Comparison of ENCODE assay signal across 23 mouse cellular contexts in the genomic region with DNA sequence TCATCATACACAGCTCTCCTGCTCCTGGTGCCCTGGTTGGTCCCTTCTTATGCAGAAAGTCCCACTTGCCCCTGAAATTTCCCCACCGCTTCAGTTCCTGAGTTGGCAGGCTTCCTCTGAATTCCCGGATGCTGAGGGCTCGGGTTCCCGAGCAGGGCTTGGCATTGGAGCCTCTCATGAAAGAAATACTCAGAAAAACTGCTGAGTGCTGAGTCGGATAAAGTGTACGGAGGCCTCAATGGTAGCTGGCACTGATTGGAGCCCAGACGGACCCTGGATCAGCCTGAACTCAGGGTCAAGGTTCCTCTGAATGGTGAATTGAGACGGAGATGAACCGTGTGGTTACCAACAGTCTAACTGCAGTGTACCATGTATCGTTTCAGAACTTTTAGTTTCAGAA. TPM values are rescaled to one million over a fixed set of nuclear protein-coding genes. Genes with fewer than 3 reads are reported as not detected.
DNase-seq lines count a peak whose midpoint lies in the region; ATAC-seq and TF ChIP-seq lines count a peak whose summit lies in the region.
"Had no signal": no experiment of that assay in that cellular context is flagged by ENCODE, and none has a peak within 500 bp of the region (broad histone marks: within the 10 kb centered on the region; RNA-seq: fewer than 3 reads in every experiment).

No protein-coding gene starts in this region.

- no peaks in the 10 kb centered on the region for H3K9me3 ChIP-seq in liver, postnatal 0 days (ENCODE audit: low read length)
- no peaks in the 10 kb centered on the region for H3K9me3 ChIP-seq in embryonic facial prominence, embryonic 15.5 days (replicated peaks)
- no peaks in the 10 kb centered on the region for H3K9me3 ChIP-seq in midbrain, embryonic 15.5 days
- H3K9me3 ChIP-seq: heart, embryonic 13.5 days; hindbrain, embryonic 15.5 days; intestine, embryonic 15.5 days; liver, embryonic 12.5 days; midbrain, embryonic 13.5 days had no signal

- H3K36me3 ChIP-seq in liver, postnatal 0 days (replicated peaks; ENCODE audit: insufficient read depth, low read length) = no peaks in the 10 kb centered on the region
- H3K36me3 ChIP-seq in embryonic facial prominence, embryonic 15.5 days = no peaks in the 10 kb centered on the region
- no peaks in the 10 kb centered on the region for H3K36me3 ChIP-seq in midbrain, embryonic 15.5 days (replicated peaks)
- H3K36me3 ChIP-seq: heart, embryonic 13.5 days; hindbrain, embryonic 15.5 days; intestine, embryonic 15.5 days; liver, embryonic 12.5 days; midbrain, embryonic 13.5 days had no signal

- peak; percentile 16 to 23 for DNase-seq in gastrocnemius, adult 8-10 months (ENCODE audit: low spot score in 2 of 2)
- no peak for DNase-seq in gastrocnemius, postnatal 36 days
- DNase-seq in liver, postnatal 0 days = no peak
- DNase-seq in liver = no peak
- peak; percentile 41 for DNase-seq in kidney, postnatal 14 days
- no peak for DNase-seq in left cerebral cortex, adult 2 months (ENCODE audit: extremely low spot score in 1 of 2, low spot score in 2 of 2)
- DNase-seq: adrenal gland, adult 8-10 months; cerebellum, adult 11-12 months; cerebellum, postnatal 36 days; heart, postnatal 36 days; layer of hippocampus, postnatal 36 days; thymus, postnatal 36 days had no signal

- no peaks in the 10 kb centered on the region for H3K27me3 ChIP-seq in liver, postnatal 0 days (ENCODE audit: insufficient read depth, low read length)
- no peaks in the 10 kb centered on the region for H3K27me3 ChIP-seq in embryonic facial prominence, embryonic 15.5 days
- no peaks in the 10 kb centered on the region for H3K27me3 ChIP-seq in midbrain, embryonic 15.5 days (replicated peaks)
- H3K27me3 ChIP-seq: heart, embryonic 13.5 days; hindbrain, embryonic 15.5 days; intestine, embryonic 15.5 days; midbrain, embryonic 13.5 days had no signal

- TF ChIP-seq EP300 in liver, postnatal 0 days (IDR thresholded peaks at IDR 0.05; ENCODE audit: low read depth) = no peak

- no peak for ATAC-seq in liver, postnatal 0 days
- no peak for ATAC-seq in embryonic facial prominence, embryonic 15.5 days (ENCODE audit: insufficient number of reproducible peaks, low FRiP score, low TSS enrichment, low read depth)
- ATAC-seq in midbrain, embryonic 15.5 days (replicated peaks) = no peak
- ATAC-seq: forebrain, embryonic 14.5 days; intestine, embryonic 15.5 days; liver, embryonic 12.5 days; midbrain, embryonic 13.5 days had no signal

- peak overlapping the region; percentile 65; the same call in 1 of the 2 replicates for H3K27ac ChIP-seq in liver, postnatal 0 days (ENCODE audit: low read depth)
- H3K27ac ChIP-seq in embryonic facial prominence, embryonic 15.5 days (replicated peaks) = peak overlapping the region; percentile 58
- H3K27ac ChIP-seq in midbrain, embryonic 15.5 days = no peak overlapping the region
- no peak overlapping the region for H3K27ac ChIP-seq in left cerebral cortex, adult 2 months
- H3K27ac ChIP-seq: heart, embryonic 13.5 days; hindbrain, embryonic 15.5 days; intestine, embryonic 15.5 days; layer of hippocampus, adult 2 months; liver, embryonic 12.5 days; midbrain, embryonic 13.5 days had no signal

- no peak for TF ChIP-seq CTCF in liver, postnatal 0 days (IDR thresholded peaks at IDR 0.05; ENCODE audit: low read depth)
- no peak for TF ChIP-seq CTCF in left cerebral cortex, adult 2 months (IDR thresholded peaks at IDR 0.05)

- H3K4me2 ChIP-seq in liver, postnatal 0 days (ENCODE audit: low read depth, low read length) = no peak overlapping the region
- 0 out of 2 replicates have a peak overlapping the region, but pooled peaks have one; percentile 4 for H3K4me2 ChIP-seq in embryonic facial prominence, embryonic 15.5 days (replicated peaks)
- no peak overlapping the region for H3K4me2 ChIP-seq in midbrain, embryonic 15.5 days
- H3K4me2 ChIP-seq: heart, embryonic 13.5 days; hindbrain, embryonic 15.5 days; intestine, embryonic 15.5 days; liver, embryonic 12.5 days; midbrain, embryonic 13.5 days had no signal

- intact Hi-C loops in gastrocnemius, postnatal 36 days (cut with DNase I) = no loop called here
- intact Hi-C loops in left cerebral cortex, adult 2 months (cut with DNase I) = no loop called here

- peaks cover 15% of the 10 kb centered on the region for H3K4me1 ChIP-seq in liver, postnatal 0 days (ENCODE audit: insufficient read depth)
- peaks cover 9% of the 10 kb centered on the region; the same call in 1 of the 2 replicates for H3K4me1 ChIP-seq in embryonic facial prominence, embryonic 15.5 days
- no peaks in the 10 kb centered on the region for H3K4me1 ChIP-seq in midbrain, embryonic 15.5 days
- H3K4me1 ChIP-seq: hindbrain, embryonic 15.5 days; intestine, embryonic 15.5 days; midbrain, embryonic 13.5 days had no signal

- H3K4me3 ChIP-seq in liver, postnatal 0 days (ENCODE audit: low read depth, low read length) = no peak overlapping the region
- H3K4me3 ChIP-seq in embryonic facial prominence, embryonic 15.5 days (replicated peaks) = no peak overlapping the region
- H3K4me3 ChIP-seq in midbrain, embryonic 15.5 days = no peak overlapping the region
- no peak overlapping the region for H3K4me3 ChIP-seq in left cerebral cortex, adult 2 months
- H3K4me3 ChIP-seq: erythroblast, embryonic 14.5 days; heart, embryonic 13.5 days; hindbrain, embryonic 15.5 days; intestine, embryonic 15.5 days; layer of hippocampus, adult 2 months; liver, embryonic 12.5 days; midbrain, embryonic 13.5 days had no signal

- H3K9ac ChIP-seq in liver, postnatal 0 days (replicated peaks) = no peak overlapping the region; the same call in 1 of the 2 replicates
- H3K9ac ChIP-seq in embryonic facial prominence, embryonic 15.5 days = no peak overlapping the region
- no peak overlapping the region for H3K9ac ChIP-seq in midbrain, embryonic 15.5 days
- H3K9ac ChIP-seq: heart, embryonic 13.5 days; hindbrain, embryonic 15.5 days; intestine, embryonic 15.5 days; liver, embryonic 12.5 days; midbrain, embryonic 13.5 days had no signal

- WGBS in liver, postnatal 0 days (ENCODE audit: insufficient replicate concordance) = 65% methylated on average over 10 of the region's 10 CpGs
- 52% methylated on average over 10 of the region's 10 CpGs for WGBS in embryonic facial prominence, embryonic 15.5 days
- 88% methylated on average over 10 of the region's 10 CpGs for WGBS in midbrain, embryonic 15.5 days

RNA-seq across cellular contexts. Expression of gene Srgn, which starts 19.2 kb away (rescaled TPM):
- 10 to 100 TPM in 1 of 4 experiments, 1 to 10 TPM in 3; 7.1 to 11.8 (median 8.6) TPM for total RNA-seq in gastrocnemius, adult 8-10 months (2022)
- total RNA-seq in gastrocnemius, postnatal 36 days (2021) = 10 to 100 TPM; 12.2 to 14.1 TPM
- polyA plus RNA-seq in liver, postnatal 0 days (2015; fragmentation: Nextera tagmentation; extraction: Ambion mirVana) = 108 and 110 TPM in 2 replicates
- polyA plus RNA-seq in embryonic facial prominence, embryonic 15.5 days (2015; fragmentation: Nextera tagmentation; extraction: Ambion mirVana) = 43.9 and 48.5 TPM in 2 replicates
- 10.5 and 12.1 TPM in 2 replicates for polyA plus RNA-seq in midbrain, embryonic 15.5 days (2015; fragmentation: Nextera tagmentation; extraction: Ambion mirVana)
- 1 to 10 TPM; 7.1 to 9.7 TPM for total RNA-seq in left cerebral cortex, adult 2 months (2021)
- polyA plus RNA-seq: C2C12 had no signal

RNA-seq across cellular contexts. Expression of gene Kif1bp, which starts 31.8 kb away (rescaled TPM):
- total RNA-seq in gastrocnemius, adult 8-10 months (2022) = 10 to 100 TPM; 26.1 to 30.2 (median 28.2) TPM
- 10 to 100 TPM; 23.6 to 24.0 TPM for total RNA-seq in gastrocnemius, postnatal 36 days (2021)
- polyA plus RNA-seq in liver, postnatal 0 days (2015; fragmentation: Nextera tagmentation; extraction: Ambion mirVana) = 6.5 and 7.2 TPM in 2 replicates
- polyA plus RNA-seq in embryonic facial prominence, embryonic 15.5 days (2015; fragmentation: Nextera tagmentation; extraction: Ambion mirVana) = 41.7 and 43.0 TPM in 2 replicates
- polyA plus RNA-seq in midbrain, embryonic 15.5 days (2015; fragmentation: Nextera tagmentation; extraction: Ambion mirVana) = 76.4 and 77.3 TPM in 2 replicates
- total RNA-seq in left cerebral cortex, adult 2 months (2021) = 100 to 1,000 TPM; 180 to 185 TPM

RNA-seq across cellular contexts. Expression of gene Ddx21, which starts 55.6 kb away (rescaled TPM):
- total RNA-seq in gastrocnemius, adult 8-10 months (2022) = 10 to 100 TPM; 28.1 to 37.7 (median 31.0) TPM
- total RNA-seq in gastrocnemius, postnatal 36 days (2021) = 10 to 100 TPM; 23.1 to 34.2 TPM
- 7.2 and 8.3 TPM in 2 replicates for polyA plus RNA-seq in liver, postnatal 0 days (2015; fragmentation: Nextera tagmentation; extraction: Ambion mirVana)
- 18.2 TPM in 2 replicates for polyA plus RNA-seq in embryonic facial prominence, embryonic 15.5 days (2015; fragmentation: Nextera tagmentation; extraction: Ambion mirVana)
- 13.2 and 15.0 TPM in 2 replicates for polyA plus RNA-seq in midbrain, embryonic 15.5 days (2015; fragmentation: Nextera tagmentation; extraction: Ambion mirVana)
- total RNA-seq in left cerebral cortex, adult 2 months (2021) = 10 to 100 TPM; 21.1 to 21.8 TPM

RNA-seq across cellular contexts. Expression of gene Vps26a, which starts 59.8 kb away (rescaled TPM):
- total RNA-seq in gastrocnemius, adult 8-10 months (2022) = 10 to 100 TPM; 27.5 to 31.7 (median 29.6) TPM
- total RNA-seq in gastrocnemius, postnatal 36 days (2021) = 10 to 100 TPM; 24.3 to 29.0 TPM
- 32.1 and 33.8 TPM in 2 replicates for polyA plus RNA-seq in liver, postnatal 0 days (2015; fragmentation: Nextera tagmentation; extraction: Ambion mirVana)
- 69.6 and 73.0 TPM in 2 replicates for polyA plus RNA-seq in embryonic facial prominence, embryonic 15.5 days (2015; fragmentation: Nextera tagmentation; extraction: Ambion mirVana)
- 52.6 and 55.0 TPM in 2 replicates for polyA plus RNA-seq in midbrain, embryonic 15.5 days (2015; fragmentation: Nextera tagmentation; extraction: Ambion mirVana)
- total RNA-seq in left cerebral cortex, adult 2 months (2021) = 10 to 100 TPM; 46.9 to 47.4 TPM

Comparison
In these comparisons a context has a peak if more than half of its experiments do, and no peak if none do; other contexts are left out.
1. DNase-seq: peak in gastrocnemius, adult 8-10 months (2 of 2) and kidney, postnatal 14 days (single experiment); none in gastrocnemius, postnatal 36 days (0 of 2), liver, postnatal 0 days (single experiment), liver (single experiment) and left cerebral cortex, adult 2 months (0 of 2).
2. H3K27ac ChIP-seq: peak in liver, postnatal 0 days (single experiment) and embryonic facial prominence, embryonic 15.5 days (single experiment); none in midbrain, embryonic 15.5 days (single experiment) and left cerebral cortex, adult 2 months (single experiment).
3. RNA of gene Kif1bp, which starts 31.8 kb away (total RNA-seq): 180 to 185 TPM in left cerebral cortex, adult 2 months; 26.1 to 30.2 TPM in gastrocnemius, adult 8-10 months and 23.6 to 24.0 TPM in gastrocnemius, postnatal 36 days; every median in the first group is over 4 times any median in the second.